Mouse (Mus musculus) cortical plate, adult 2 months (tissue): Measurements from ENCODE around the gene Actn1.

Source experiments
- CTCF ChIP-seq: fragments of 200-500 bp; IDR thresholded peaks from 2 replicates; pipeline ENCODE4 v1.5.1; 2011; ENCODE audit warnings: mild to moderate bottlenecking, control low read depth, low read length; ENCODE audit not compliant: insufficient read depth; ENCODE audit errors: extremely low read depth
- POLR2A ChIP-seq: fragments of 200-500 bp; IDR thresholded peaks from 2 replicates; pipeline ENCODE4 v1.6.1; 2011; ENCODE audit warnings: mild to moderate bottlenecking, low read length, control low read depth; ENCODE audit not compliant: insufficient read depth; ENCODE audit errors: extremely low read depth

- no peak for TF ChIP-seq CTCF
- no peak for TF ChIP-seq POLR2A
Measured at GRCm38 (mm10) chr12:80151821-80152220, 108.3 kb downstream of the Actn1 start.
